Mouse (Mus musculus) right cerebral cortex, adult 18-20 months (tissue): ENCODE results near the gene Adi1.

Experiments
- DNase-seq: peaks from one replicate; pipeline ENCODE4 v3.0.0; 2022; ENCODE audit warnings: mixed read lengths

Gene Adi1

DNA sequence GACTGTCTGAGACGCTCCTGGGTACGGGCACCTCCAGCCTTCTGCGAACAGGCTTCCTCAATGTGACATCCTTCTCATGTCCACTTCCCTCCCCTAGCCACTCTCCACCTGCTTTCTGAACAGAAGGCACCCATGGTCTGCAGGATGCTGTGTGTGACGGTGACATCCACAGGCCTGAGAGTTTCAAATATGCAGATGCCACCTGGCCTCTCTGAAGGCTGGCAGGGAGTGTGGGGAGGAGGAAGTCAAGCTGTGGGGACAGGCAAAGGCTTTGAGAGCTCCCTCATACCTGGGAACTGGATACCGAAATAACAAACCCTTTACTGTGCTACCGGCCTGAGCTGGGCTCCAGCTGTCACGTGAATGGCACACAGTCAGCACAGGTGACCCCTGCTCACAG is 19.7 kb downstream of the Adi1 start:
- no peak for DNase-seq

DNA sequence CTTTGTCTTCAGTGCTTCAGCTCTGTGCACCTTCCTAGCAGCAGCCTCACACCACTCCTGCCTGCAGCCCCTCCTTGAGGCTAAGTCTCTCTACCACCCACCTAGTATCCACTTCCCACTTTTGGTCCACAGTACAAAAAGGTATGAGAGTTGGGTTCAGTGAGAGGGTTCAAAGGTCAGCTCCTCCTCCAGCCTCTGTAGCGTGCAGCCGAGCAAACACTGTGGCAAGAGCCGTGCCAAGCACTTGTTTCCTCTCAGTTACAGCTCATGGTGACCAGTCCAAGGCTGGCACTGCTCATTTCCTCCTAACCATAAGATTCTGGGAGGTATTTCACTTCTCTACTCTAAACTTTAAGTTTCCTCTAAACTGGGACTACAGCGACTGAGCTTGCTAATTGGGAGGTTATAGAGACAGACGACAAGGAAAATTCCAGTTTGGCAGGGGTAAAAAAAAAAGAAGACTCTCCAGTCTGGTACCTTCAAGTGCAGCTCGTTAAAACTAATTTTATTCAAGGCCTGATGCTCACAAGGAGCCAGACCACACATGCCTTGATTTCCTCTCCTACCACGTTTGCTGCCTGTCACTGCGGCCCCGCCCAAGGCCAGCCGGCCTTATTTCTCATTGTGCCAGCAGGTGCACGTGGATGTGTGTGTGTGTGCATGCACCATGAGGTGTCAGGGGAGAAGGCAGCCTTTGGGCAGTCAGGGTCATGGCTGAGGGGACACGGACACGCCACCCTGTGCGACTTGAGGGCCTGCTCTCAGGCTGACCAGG is 23.0 kb downstream of the Adi1 start:
- no peak for DNase-seq

DNA sequence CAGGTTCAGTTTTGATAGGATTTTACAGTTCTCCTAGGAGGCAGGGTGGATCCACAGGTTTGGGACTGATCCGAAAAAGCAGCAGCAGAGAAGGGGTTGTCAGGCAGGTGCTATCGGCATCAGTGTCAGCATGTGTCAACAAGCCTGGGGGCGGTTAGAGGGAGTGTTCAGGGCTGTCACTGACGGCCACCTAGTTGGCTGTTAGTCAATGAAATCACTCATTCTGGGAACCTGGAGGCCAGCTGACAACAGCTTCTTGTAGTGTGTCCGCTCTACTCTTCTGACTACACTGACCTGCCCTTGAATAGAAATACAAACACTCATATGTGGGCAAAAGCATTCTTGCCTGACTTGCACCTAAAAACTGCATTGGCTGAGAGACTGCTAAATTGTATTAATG is 24.1 kb downstream of the Adi1 start:
- no peak for DNase-seq

DNA sequence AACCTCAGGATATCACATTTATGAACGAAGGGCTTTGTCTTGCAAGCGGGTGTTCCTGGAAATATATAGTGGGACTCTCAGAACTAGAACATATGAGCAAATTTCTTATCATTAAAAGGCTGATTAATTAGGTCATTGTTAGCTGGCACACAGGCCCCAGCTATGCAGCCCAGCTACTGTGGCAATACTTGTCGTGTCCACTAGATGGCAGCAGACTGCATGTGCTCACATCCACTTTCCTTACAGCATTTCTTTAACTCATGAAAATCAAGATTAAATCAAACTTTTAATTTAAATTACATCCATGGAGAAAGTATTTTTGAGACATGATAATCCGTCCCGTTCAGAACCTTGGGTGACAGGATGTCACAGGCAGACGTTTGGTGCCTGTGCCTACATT is 24.6 kb downstream of the Adi1 start:
- peak; percentile 81 for DNase-seq

DNA sequence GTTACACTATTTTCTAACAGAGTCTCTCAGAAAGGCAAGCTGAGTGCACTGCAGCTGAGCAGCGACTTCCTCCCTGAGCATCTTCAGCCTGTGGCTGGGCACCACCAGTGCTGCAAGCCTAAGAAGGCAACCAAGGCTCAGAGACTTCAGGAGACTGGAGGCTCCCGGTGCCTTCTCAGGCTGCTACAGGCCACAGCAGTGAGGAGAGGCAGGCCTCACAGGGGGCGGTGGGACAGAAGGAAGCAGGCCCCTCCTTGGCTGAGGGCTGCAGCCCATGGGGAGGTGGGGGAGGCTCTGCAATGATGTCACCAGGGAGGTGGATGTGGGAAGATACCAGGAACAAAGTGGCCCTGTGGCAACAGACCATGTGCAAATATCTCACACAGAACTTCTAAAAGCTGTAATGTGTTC is 25.1 kb downstream of the Adi1 start:
- DNase-seq: no peak

DNA sequence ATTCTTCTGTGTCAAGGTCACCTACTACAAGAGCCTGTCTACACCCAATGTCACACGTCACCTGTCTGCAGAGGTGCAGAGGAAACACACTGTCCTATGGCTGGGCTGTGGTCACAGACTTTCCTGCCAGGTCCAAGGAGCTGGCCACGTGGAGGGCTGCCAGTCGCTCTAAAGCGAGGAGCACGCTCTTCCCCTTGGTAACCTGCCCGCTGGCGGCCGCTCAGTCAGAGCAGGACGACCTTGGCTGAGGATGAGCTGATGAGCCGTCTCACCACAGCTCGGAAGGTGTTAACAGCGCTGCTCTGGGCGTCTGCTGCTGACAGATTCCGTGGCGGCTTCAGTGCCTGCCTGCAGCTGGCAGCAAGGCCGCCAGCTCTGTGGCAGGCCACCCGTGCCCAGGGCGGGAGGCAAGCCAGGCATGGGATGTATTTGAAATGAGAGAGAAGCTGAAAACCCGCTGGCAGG is 25.6 kb downstream of the Adi1 start:
- DNase-seq: peak; percentile 76

DNA sequence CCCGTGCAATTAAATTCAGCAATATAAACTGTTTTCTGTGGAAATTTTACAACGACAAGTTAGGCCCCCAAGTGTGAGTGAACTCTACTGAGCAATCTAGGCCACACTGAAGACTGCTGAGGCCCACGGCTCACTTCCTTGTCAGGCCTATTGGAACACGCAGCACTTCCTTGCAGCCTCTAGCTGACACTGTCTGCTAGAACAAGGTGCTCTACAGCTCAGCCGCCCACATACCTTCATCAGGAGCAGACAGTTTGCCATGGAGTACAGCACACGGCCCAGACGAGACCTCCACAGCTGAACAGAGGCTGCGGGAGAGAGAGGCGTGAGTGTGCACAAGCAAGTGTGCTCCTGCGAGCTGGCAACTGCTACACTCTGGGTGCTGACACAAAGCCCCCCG is 26.3 kb downstream of the Adi1 start:
- peak; percentile 81 for DNase-seq

DNA sequence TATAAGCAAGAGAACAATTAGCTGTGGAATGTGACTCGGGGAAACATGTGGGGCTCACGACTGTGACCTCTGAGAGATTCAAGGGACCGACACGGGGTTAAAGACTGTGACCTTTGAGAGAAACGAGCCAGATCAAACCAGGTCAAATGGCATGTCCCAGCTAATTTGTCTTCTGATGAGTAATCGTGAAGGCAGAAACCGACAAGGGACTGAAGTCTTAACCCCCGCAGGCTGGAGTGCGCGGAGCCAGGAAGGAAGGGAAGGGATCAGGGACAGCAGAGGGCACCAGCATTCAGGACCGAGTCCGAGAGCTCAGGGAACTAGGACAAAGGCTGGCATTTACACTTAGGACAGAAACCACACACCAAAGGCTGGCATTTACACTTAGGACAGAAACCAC is 29.4 kb downstream of the Adi1 start:
- DNase-seq: no peak

DNA sequence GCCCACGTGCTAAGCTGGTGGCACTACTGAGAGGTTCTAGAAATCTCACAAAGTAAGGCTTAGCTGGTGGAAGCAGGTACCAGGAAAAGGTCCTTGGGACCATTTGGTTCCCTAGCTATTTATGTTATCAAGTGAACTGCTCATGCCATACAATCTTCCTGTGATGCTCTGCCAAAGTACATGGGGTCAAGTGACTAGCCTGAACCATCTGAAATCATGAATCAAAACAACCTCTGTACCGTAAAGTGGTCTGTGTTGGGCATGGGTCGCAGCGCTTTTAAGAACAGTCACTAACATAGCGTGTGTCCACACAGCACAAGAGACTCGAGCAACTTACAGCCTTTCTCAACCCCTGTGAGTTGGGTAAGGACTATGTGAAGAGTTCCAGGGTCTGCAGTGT is 30.2 kb downstream of the Adi1 start:
- no peak for DNase-seq

DNA sequence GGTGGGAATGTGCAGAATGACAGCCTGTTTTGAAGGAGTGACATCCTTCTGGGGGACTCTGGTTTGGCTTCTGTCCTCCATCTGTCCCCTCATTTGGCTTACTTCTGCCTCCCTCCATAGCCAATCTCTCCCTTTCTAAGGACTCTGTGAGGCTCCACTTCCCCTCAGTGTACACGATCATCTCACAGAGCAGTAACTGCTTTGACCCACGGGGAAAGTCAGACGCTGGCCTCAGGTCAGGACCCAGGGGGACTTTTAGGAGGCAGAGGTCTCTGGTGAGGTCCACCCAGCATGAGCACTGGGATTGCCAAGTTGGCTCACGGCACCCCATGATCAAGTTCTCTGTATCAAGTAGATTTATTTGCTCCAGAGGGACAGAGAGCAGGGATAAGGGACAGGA is 33.1 kb downstream of the Adi1 start:
- DNase-seq: no peak

DNA sequence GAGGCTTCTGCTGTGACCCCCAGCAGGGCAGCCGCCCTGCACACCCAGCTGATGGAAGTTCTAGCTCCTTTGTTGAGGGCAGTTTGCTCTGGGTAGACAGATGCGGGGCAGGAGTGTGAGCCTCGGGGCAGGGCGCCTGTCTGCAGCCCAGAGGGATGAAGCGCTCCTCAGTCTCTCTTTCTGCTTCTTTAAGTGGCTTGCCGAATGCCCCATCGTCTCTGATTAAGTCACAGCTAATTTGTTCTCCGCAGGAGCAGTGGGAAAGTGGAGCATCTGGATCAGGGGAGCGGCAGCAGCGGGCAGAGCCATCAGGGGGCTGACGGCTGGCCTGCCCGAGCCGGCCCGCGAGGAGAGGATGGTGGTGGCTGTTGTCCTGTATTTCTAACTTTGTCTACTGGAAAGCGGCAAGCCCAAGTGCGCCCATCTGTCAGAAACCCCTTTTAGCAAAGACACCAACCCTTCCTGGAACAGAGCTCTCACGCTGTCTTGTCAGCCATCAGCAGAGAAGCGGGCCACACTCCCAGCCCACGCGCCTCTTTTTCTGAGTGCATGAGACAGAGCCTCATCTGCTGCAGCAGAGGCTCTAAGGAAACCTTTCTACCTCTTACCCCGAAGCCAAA is 35.6 kb downstream of the Adi1 start:
- DNase-seq: peak; percentile 93

DNA sequence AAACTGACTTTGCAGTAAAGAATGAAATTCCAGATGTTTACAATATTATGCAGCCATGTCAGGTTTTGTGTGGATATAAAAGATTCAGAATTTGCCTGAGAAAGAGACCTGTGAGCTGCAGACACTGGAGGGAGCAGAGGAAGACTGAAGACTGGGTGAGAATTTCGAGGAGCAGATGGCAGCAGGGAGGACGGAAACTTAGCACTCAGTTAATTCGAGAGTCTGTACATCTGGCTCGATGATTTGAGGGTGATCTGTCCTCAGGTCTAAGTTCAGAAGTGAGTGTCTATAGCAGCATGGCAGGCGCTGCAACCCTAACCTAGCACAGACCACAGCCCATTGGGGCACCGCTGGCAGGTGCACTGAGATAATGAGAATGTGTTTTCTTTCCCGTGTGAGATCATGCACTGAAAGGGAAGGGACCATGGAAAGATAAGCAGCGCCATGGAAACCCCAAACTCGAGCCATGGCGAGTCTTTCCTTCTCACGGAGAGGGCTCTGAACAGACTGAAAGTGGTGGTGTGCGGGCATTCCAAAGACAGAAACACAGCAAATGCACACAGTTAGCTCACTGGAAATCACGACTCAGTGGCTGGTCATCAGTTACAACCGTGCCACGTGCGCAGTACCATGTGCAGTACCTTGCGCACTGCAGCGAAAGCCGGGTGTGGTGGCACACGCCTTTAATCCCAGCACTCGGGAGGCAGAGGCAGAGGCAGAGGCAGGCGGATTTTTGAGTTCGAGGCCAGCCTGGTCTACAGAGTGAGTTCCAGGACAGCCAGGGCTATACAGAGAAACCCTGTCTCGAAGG is 40.0 kb downstream of the Adi1 start:
- peak; percentile 60 for DNase-seq

DNA sequence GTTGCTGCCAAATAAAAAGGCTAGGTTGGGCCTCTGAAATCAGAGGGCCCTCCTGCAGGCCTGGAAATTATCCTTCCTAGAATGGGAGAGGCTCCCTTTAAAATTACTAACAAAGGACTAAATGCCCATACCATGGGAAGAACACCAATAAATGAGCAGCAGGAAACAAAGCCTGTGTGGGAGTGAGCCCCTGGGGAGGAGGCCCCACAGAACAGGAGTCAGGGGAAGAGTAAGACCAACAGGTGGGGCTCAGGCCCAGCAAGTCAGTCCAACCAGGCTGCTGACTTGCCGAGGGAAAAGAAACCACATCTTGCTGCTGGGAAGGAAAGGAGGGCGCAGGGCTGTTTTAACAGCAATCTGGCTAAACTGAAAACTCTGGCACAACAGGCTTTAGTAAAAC is 42.0 kb downstream of the Adi1 start:
- no peak for DNase-seq

DNA sequence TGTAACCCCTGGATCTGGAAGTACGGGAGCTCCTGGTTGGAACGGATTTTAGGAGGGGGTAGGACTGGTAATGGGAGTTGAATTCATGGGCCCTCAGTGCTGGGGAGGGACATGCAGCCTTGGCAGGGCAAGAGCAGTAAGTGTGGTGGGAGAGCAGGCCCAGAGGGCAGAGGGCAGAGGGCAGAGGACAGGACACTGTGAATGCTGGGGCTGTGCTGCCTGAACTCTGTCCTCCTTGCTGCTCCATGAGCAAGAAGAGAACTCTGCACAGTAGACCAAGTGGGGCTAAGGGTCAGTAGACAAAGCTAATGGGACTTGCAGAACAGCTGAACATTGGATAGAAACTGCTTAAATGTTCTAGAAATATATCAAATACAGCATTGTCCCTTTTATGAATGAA is 43.1 kb downstream of the Adi1 start:
- no peak for DNase-seq

DNA sequence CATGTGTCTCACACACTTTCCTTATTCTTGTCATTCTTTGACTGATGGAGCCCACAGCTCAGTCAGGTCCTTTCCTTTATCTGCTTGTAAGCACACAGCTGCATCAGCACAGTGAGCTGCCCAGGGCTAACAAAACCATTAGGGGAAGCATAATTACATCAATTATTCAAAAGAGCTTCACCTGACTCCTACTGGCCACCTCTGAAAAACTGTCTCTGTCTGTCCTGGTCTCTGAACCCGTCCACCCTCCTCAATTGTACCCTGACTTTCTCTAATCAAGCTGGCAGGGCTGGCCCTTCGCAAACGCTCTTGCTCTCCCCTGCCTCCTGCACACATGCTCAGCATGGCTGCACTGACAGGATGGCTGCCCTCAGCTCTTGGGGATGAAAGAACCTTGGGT is 49.3 kb downstream of the Adi1 start:
- DNase-seq: no peak

DNA sequence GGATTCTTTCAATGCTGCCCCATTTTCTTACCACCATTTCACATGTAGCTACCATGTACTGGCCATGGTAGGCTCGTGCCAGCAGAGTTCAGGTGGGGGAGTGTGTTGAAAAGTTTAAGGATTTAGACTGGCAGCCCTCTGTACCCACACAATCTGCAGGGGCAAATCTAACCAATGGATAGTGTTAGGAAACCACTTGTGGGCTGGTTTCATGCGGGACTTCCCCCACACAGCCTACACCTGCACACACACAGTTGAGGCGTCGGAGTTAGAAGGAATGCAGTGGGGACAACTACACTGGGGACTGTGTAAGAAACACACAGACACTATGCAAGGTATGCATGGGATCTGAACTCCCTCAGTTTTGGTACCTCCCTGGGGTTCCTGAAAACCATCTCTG is 51.2 kb downstream of the Adi1 start:
- no peak for DNase-seq

DNA sequence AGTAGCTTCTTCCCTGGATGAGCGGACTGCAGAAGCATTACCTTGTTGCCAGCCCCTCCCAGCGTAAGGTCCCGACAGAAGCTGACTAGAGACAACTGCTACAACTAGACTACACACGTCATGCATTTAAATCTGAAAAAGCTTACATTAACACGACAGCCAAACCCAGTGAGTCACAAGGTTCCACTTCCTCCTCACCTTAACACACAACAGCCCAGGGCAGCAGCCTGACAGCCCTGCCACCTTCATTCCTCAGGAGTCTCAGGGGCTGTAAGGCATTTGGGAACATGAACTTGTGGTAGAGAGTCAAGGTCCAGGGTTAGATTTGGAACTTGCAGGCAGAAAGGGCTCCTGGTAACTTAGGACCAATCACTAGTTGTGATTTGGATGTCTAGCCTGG is 52.0 kb downstream of the Adi1 start:
- DNase-seq: no peak
